Mouse (Mus musculus) ES-E14 (cell line): ENCODE results near the gene Tmco3. TPM values are rescaled to one million over a fixed set of nuclear protein-coding genes. Genes with fewer than 3 reads are reported as not detected.

ENCODE experiments used
- DNase-seq: peaks from one replicate; pipeline ENCODE4 v3.0.0-alpha.2; 2013; ENCODE audit warnings: low read depth, low spot score
- H3K27ac ChIP-seq: 2 replicates; pipeline ENCODE4 v1.5.1; 2012; ENCODE audit warnings: low read depth, mild to moderate bottlenecking, low read length, moderate library complexity, mixed read lengths; ENCODE audit not compliant: poor library complexity, insufficient read depth, severe bottlenecking
- H3K36me3 ChIP-seq: 2 replicates; pipeline ENCODE4 v1.6.1; 2012; ENCODE audit warnings: mild to moderate bottlenecking, low read length, moderate library complexity, mixed read lengths; ENCODE audit not compliant: control insufficient read depth, poor library complexity, insufficient read depth, severe bottlenecking
- H3K4me1 ChIP-seq, 2 experiments: fragments of 150-350 bp in 1 of 2; sonication (generic) in 1 of 2; 2 replicates each; pipeline ENCODE4 v1.6.1; 2012; ENCODE audit warnings: low read length in 2 of 2, mild to moderate bottlenecking in 1 of 2, mixed read lengths in 1 of 2; ENCODE audit not compliant: control insufficient read depth in 2 of 2, insufficient read depth in 2 of 2, poor library complexity in 1 of 2
- H3K4me3 ChIP-seq, 2 experiments: fragments of 150-350 bp in 1 of 2; sonication (generic) in 1 of 2; 2 replicates each; pipeline ENCODE4 v1.5.1; 2012; ENCODE audit warnings: low read length in 2 of 2, low read depth in 1 of 2, mild to moderate bottlenecking in 1 of 2, mixed read lengths in 1 of 2; ENCODE audit not compliant: insufficient read depth in 1 of 2, poor library complexity in 1 of 2, severe bottlenecking in 1 of 2
- H3K9ac ChIP-seq: 2 replicates; pipeline ENCODE4 v1.6.1; 2012; ENCODE audit warnings: low read depth, mild to moderate bottlenecking, low read length, mixed read lengths; ENCODE audit not compliant: poor library complexity, insufficient read depth, severe bottlenecking
- H3K9me3 ChIP-seq: fragments of 150-350 bp; sonication (generic); 2 replicates; pipeline ENCODE4 v1.6.1; 2012; ENCODE audit warnings: low read depth, mild to moderate bottlenecking, low read length; ENCODE audit not compliant: control insufficient read depth, insufficient read depth
- CHD2 ChIP-seq: IDR thresholded peaks from 2 replicates; pipeline ENCODE4 v1.6.1; 2014; ENCODE audit warnings: mild to moderate bottlenecking, low read depth, low read length, inconsistent platforms
- HCFC1 ChIP-seq: IDR thresholded peaks from 2 replicates; pipeline ENCODE4 v1.6.1; 2012; ENCODE audit warnings: low read length, inconsistent platforms, borderline replicate concordance; ENCODE audit not compliant: insufficient read depth
- MAFK ChIP-seq: IDR thresholded peaks from 2 replicates; pipeline ENCODE4 v1.6.1; 2014; ENCODE audit warnings: mild to moderate bottlenecking, low read depth, low read length, inconsistent platforms; ENCODE audit not compliant: insufficient read depth
- ZC3H11A ChIP-seq: IDR thresholded peaks from 2 replicates; pipeline ENCODE4 v1.6.1; 2012; ENCODE audit warnings: low read depth, mild to moderate bottlenecking, inconsistent platforms, low read length, borderline replicate concordance
- ZNF384 ChIP-seq: IDR thresholded peaks from 2 replicates; pipeline ENCODE4 v1.6.1; 2012; ENCODE audit warnings: low read depth, low read length, inconsistent platforms
- in situ Hi-C, 2 experiments: fragments of 600-800 bp; cut with MboI; formaldehyde crosslinking; loops; one replicate each; pipeline ENCODE4 v1.15.1; 2025; ENCODE audit warnings: low sequenced_read_pairs in 2 of 2, inconsistent platforms in 1 of 2; ENCODE audit not compliant: unreplicated experiment in 2 of 2
- total RNA-seq: library from RNA; depleted of rRNA; stranded (reverse); fragments of 300-350 nt; gene quantifications from 2 replicates; pipeline ENCODE4 v1.2.3, GENCODE M21; 2012

Gene Tmco3
- total RNA-seq, 1 experiment = 20.3 TPM

DNA sequence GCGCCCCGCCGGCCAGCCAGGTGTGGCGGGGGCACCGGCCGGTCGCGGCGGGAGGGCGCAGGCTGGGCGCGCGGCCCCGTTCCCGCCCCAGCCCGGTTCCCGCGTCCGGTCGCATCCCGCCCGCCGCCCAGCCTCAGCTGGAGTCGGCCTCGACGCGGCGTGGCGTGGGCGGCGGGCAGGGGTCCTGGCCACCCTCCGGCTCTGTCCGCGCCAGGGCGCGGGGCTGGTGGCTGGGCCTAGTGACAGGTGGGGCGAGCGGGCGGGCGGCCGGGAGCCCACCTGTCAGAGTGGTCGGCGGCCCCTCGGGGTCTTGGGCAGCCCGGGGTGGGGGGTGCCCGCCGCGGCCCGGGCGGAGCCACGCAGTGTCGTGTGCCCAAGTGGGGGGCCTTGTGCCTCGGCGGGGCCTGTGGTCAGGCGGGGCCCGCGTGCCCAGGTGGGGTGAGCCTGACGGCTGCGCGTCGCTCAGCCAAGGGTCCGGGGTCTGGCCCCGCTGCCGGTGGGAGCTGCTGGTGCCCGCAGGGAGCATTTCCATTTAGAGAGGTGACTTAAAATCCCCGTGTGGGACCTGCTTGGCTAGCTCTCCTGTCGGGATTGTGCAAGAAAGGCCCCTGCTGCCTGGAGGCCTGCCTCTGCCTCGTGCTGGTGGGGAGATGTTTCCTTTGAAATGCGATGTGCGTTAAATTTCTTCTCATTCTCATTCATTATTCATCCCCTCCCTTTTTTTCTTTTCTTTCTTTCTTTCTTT is 51.1 kb downstream of the Tmco3 start:
- H3K4me3 ChIP-seq = peak overlapping the region; percentile 85 to 91
- H3K36me3 ChIP-seq = peaks cover 24% of the 10 kb centered on the region
- in situ Hi-C loops = no loop called here
- DNase-seq = no peak
- peak overlapping the region; percentile 54 for H3K27ac ChIP-seq
- H3K9me3 ChIP-seq = no peaks in the 10 kb centered on the region
- H3K9ac ChIP-seq = peak overlapping the region; percentile 96
- TF ChIP-seq CHD2 = no peak
- no peak for TF ChIP-seq ZNF384
- TF ChIP-seq ZC3H11A = no peak
- TF ChIP-seq MAFK = no peak
- no peak for TF ChIP-seq HCFC1
- H3K4me1 ChIP-seq = peaks cover 5 to 11% of the 10 kb centered on the region in 2 experiments; a peak in 3 of 4 replicates

DNA sequence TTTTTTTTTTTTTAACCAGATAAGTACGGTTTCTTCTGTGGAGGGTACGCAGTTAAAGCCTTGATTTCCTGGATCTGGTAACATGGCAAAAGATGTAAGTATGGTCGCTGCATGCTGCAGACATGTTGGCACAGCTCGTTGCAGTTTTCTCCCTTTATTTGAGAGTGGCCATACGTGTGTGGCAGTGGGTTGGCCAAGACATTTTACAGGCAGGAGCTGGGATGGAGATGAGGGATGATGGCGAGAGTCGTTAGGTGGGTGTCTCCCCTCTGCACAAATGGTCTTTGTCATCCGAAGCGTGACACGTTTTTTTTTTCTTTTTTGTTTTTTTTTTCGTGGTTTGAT is 51.6 kb downstream of the Tmco3 start:
- TF ChIP-seq HCFC1 (no peak), MAFK (no peak), CHD2 (no peak), ZC3H11A (no peak), ZNF384 (no peak; the same call in 1 of the 2 replicates)
- peaks cover 29% of the 10 kb centered on the region for H3K36me3 ChIP-seq
- H3K4me1 ChIP-seq = peaks cover 5 to 11% of the 10 kb centered on the region in 2 experiments; a peak in 3 of 4 replicates
- H3K9me3 ChIP-seq = no peaks in the 10 kb centered on the region
- peak overlapping the region; percentile 85 to 91 for H3K4me3 ChIP-seq
- DNase-seq = no peak
- peak overlapping the region; percentile 96 for H3K9ac ChIP-seq
- H3K27ac ChIP-seq = no peak overlapping the region
- in situ Hi-C loops = no loop called here

DNA sequence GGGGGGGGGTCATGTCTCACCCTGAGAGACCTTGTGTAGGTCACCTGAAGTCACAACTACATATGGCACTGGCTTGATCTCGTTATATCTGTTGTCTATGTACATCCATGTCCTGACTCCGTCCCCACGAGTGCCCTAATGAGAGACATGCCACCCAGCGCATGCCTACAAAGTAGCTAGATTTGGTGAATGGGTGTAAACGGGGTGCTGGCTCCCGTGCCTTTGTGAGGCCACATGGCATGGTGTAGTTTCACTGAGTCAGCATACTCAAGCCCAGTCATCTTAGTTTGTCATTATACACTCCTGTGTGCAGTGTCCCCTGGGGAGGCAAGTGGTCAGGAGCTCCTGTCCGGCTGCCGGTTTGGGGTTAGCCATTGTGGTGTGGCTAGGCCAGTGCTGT is 52.7 kb downstream of the Tmco3 start:
- H3K27ac ChIP-seq = no peak overlapping the region
- H3K9me3 ChIP-seq = no peaks in the 10 kb centered on the region
- in situ Hi-C loops = no loop called here
- H3K9ac ChIP-seq = peak overlapping the region; percentile 65
- H3K4me1 ChIP-seq = peaks cover 5 to 11% of the 10 kb centered on the region in 2 experiments; a peak in 3 of 4 replicates
- H3K36me3 ChIP-seq = peaks cover 35% of the 10 kb centered on the region
- no peak for DNase-seq
- peak overlapping the region in 1 of 2 experiments; percentile 91; a peak in 1 of 4 replicates for H3K4me3 ChIP-seq
- no peak for TF ChIP-seq CHD2
- TF ChIP-seq MAFK = peak; percentile 46; the same call in 1 of the 2 replicates

DNA sequence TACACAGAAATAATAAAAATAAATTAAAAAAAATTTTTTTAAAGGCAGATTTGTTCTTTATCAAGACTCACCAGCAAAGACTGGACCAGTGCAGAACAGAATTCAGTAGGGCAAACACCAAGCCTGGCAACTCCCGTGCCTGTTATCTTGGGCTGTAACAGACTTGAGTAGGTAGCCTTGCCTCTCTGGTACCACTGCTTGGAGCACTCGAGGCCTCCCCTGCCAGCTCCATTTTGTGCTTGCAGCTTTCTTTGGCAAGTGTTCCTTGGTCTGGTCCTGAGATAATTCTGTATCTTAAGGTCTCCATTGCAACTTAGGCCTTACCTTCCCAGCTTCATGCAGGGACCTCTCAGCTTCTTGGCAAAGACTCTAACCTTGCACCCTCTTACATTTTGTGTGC is 54.4 kb downstream of the Tmco3 start:
- H3K9ac ChIP-seq = no peak overlapping the region
- no peak for DNase-seq
- peaks cover 47% of the 10 kb centered on the region for H3K36me3 ChIP-seq
- peaks cover 5 to 9% of the 10 kb centered on the region in 2 experiments; a peak in 3 of 4 replicates for H3K4me1 ChIP-seq
- no peaks in the 10 kb centered on the region for H3K9me3 ChIP-seq
- no peak overlapping the region for H3K4me3 ChIP-seq
- no peak overlapping the region for H3K27ac ChIP-seq
- TF ChIP-seq ZC3H11A (no peak), CHD2 (no peak), ZNF384 (no peak)
- in situ Hi-C loops = no loop called here

DNA sequence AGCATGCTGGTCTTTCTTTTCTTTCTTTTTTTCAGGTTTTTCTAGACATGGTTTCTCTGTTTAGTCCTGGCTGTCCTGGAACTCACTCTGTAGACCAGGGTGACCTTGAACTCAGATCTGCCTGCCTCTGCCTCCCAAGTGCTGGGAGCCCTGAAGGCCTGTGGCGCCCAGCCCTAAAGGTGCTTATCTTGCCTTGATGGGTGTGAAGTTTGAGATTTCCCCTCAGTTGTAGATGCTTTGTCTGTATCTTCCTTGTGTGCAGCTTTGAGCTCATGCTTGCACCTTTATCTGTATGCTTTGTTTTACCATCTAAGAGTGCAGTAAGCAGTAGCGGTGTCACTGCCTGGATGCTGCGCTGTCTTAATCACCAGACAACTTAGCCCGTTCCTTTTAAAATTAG is 55.1 kb downstream of the Tmco3 start:
- Histone ChIP-seq H3K4me3 (no peak overlapping the region), H3K4me1 (peaks cover 2 to 8% of the 10 kb centered on the region in 2 experiments; a peak in 3 of 4 replicates), H3K9ac (no peak overlapping the region), H3K27ac (no peak overlapping the region), H3K36me3 (peaks cover 52% of the 10 kb centered on the region), H3K9me3 (no peaks in the 10 kb centered on the region)
- DNase-seq = no peak
- no peak for TF ChIP-seq ZC3H11A
- no peak for TF ChIP-seq CHD2
- TF ChIP-seq MAFK = no peak
- no peak for TF ChIP-seq ZNF384
- TF ChIP-seq HCFC1 = no peak
- in situ Hi-C loops = no loop called here
